Mouse (Mus musculus): ENCODE measurements around the gene Hivep2.

Hivep2 gene

DNA sequence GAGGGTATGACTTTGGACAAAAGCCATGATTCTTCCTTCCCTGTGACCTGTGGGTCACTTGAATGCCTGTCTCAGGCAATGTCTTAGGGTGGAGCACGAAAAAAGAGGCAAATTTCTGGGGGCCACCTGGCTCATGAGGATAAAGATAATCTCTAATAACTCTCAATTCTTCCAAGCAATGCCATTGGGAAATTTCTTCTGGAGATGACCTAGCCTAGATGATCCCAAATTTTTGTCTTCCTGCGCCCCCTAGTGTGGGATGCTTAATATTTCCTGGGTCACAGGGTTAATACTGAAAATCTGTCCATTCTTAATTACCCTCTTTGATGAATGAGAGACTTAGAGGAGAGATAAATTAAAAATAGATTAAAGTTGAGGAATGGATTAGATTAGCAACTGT is 234.4 kb downstream of the Hivep2 start:
- in situ Hi-C loops (cut with MboI, MseI), result no loop called here
